Mouse (Mus musculus): ENCODE results near the gene Wnk4.
"Not testable (repeated sequence)": the region's sequence is repeated elsewhere in the genome, so short reads cannot be mapped to it uniquely, and the experiment has no call there.

Gene Wnk4

DNA sequence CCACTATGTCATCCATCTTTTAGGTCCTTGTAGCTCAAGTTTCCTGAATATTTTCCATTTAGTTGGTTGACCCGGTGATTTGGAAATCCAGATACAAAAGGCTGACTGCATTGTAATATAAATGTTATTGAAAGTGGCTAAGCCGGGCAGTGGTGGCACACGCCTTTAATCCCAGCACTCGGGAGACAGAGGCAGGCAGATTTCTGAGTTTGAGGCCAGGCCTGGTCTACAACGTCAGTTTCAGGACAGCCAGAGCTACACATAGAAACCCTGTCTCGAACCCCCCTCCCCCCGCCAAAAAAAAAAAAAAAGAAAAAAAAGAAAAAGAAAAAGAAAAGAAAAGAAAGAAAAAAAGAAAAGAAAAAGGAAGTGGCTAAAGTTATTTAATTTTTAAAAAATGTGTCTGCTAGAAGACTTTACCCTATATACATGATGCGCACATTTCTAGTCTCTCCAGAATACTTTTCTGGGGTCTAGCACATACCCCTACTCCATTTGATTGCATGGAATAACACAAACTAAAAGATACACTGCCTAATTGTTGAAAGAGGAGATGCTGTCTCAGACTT, 54.8 kb downstream of the Wnk4 start:
- DNase-seq (ENCODE audit: low read depth in 2 of 2, low spot score in 2 of 2) = no peak

DNA sequence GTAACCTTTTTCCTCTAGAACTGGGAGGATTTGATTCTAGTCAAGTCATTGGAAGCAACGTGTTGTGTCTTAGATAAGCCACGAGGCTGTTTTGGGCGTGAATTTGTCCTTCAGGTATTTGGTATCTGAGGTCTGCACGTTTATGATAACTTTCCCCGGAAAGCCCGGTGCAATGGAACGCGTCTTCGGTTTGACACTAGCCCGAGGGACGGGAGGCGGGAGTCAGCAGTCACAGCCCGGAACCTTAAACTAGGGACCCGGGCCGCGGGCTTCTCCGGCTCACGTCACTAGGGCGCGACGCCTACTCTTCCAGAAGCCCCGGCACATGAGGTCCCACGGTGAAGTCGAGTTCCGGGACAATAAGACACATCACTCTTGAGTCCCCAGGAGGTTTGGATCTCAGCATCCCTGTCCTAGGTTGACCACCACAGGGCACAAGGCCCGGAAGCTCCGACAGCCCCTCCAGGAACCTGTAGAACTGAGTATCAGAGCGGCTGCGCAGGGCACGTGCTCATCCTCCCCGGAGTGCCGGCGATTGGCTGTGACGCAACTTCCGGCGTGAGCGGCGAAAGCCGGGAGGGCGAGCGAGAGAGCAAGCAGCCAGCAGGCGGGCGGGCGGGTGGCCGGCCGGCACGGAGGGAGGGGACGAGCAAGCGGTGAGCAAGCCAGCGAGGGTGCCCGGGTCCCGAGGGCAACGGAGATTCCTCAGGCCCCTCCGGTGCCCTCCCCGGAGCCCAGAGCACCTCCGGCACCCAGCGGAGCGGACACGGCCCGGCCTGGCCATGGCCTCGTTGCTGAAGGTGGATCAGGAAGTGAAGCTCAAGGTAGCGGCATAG, 55.5 kb downstream of the Wnk4 start, which contains the start of gene Psme3:
Psme3 (plus strand) TSS at position 549 of the 836 bp plus-strand sequence.
- DNase-seq (ENCODE audit: low read depth in 2 of 2, low spot score in 2 of 2) = peak; percentile 76 to 82

DNA sequence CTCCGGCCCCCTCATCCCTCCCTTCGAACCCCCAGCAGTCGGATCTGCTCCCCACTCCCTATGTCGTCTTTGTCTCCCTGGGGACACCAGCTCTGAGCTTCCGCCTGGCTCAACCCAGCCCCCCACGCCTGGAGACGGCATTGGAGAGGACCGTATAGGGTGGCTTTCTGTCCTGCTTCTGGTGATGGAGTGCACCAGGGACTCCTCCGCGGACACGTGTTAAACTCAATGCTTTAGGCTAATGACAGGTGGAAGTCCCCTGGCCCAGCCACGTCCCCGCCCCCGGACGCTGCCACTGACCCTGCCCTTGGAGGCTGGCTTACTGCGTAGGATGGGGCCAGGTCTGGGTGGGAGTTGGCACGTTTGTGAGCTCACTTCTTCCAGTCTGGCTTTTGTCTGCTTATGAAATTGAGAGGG, 56.1 kb downstream of the Wnk4 start:
- no peak for DNase-seq (ENCODE audit: low read depth in 2 of 2, low spot score in 2 of 2)

DNA sequence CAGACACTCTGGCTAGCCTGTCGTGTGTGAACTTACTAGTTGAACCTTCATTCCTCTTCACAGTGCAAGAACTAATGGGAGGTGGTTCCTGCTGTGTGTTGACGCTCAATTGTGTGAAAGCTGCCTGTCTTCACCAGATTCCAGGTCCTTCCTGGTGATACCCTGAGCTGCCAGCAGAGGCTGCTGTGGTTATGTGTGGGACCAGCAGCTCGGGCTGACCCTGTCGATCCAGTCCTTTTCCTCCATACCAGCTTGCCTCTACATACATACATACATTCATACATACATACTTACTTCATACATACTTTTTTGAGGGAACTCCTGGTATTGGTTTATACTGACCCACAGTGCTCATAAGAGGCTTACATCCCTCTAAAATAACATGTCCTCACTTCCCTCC, 63.2 kb downstream of the Wnk4 start:
- peak; percentile 23 to 40 for DNase-seq (ENCODE audit: low read depth in 2 of 2, low spot score in 2 of 2)

DNA sequence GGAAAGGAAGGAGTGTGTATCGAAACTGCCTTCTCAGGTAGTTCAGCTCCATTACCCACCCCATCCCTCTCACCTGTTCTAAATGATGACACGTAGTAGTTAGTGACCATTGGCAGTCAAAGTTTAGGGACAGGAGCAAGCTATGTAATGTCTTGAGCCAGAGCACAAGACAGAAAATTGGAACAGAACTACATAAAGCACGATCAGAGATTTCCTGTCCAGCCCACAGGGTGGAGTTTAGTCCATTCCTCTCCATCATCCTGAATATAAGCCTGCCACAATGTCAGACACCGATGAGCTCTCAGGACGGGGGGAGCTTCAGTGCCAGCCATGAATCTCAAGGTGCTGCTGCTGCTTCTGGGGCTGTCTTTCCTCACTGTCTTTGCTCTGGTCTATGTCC, 64.4 kb downstream of the Wnk4 start, which contains the start of gene Aoc2:
Aoc2 (plus strand) TSS at position 301 of the 400 bp plus-strand sequence.
- no peak for DNase-seq (ENCODE audit: low read depth in 2 of 2, low spot score in 2 of 2)

DNA sequence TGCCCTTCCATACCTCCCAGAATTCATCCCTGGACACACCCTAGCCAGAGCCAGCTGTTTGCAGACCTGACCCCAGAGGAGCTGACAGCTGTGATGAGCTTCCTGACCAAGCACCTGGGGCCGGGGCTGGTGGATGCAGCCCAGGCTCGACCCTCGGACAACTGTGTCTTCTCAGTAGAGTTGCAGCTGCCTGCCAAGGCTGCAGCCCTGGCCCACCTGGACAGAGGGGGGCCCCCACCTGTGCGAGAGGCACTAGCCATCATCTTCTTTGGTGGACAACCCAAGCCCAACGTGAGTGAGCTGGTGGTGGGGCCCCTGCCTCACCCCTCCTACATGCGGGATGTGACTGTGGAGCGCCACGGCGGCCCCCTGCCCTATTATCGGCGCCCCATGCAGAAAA, 64.8 kb downstream of the Wnk4 start:
- not testable (repeated sequence) for DNase-seq (ENCODE audit: low read depth in 2 of 2, low spot score in 2 of 2)

DNA sequence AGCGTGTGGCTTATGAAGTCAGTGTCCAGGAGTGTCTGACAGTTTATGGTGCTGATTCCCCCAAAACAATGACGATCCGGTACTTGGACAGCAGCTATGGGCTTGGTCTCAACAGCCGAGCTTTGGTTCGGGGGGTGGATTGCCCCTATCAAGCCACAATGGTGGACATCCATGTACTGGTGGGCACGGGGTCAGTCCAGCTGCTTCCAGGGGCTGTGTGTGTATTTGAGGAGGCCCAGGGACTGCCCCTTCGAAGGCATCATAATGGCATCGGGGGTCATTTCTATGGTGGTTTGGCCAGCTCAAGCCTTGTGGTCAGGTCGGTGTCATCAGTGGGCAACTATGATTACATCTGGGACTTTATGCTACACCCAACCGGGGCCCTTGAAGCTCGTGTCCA, 65.8 kb downstream of the Wnk4 start:
- DNase-seq (ENCODE audit: low read depth in 2 of 2, low spot score in 2 of 2) = no peak
